Mouse (Mus musculus) midbrain, embryonic 15.5 days (tissue): ENCODE measurements around the gene Lrig3. TPM values are rescaled to one million over a fixed set of nuclear protein-coding genes. Genes with fewer than 3 reads are reported as not detected.

Source experiments
- ATAC-seq: fragments of 200-750 bp; cut with Nextera tagmentation; replicated peaks from 2 replicates; pipeline ENCODE4 v1.8.0; 2017; ENCODE audit warnings: moderate TSS enrichment
- H3K27ac ChIP-seq: fragments of 300-500 bp; sonication (generic); 2 replicates; pipeline ENCODE4 v1.5.1; 2015; ENCODE audit warnings: mild to moderate bottlenecking, inconsistent platforms
- H3K27me3 ChIP-seq: fragments of 300-500 bp; sonication (generic); replicated peaks from 2 replicates; pipeline ENCODE4 v1.6.1; 2015; ENCODE audit warnings: inconsistent platforms
- H3K36me3 ChIP-seq: fragments of 300-500 bp; sonication (generic); replicated peaks from 2 replicates; pipeline ENCODE4 v1.6.1; 2015; ENCODE audit warnings: inconsistent platforms
- H3K4me1 ChIP-seq: fragments of 300-500 bp; sonication (generic); 2 replicates; pipeline ENCODE4 v1.6.1; 2015; ENCODE audit warnings: inconsistent platforms
- H3K4me2 ChIP-seq: fragments of 300-500 bp; sonication (generic); 2 replicates; pipeline ENCODE4 v1.6.1; 2015; ENCODE audit warnings: inconsistent platforms, mild to moderate bottlenecking, moderate library complexity
- H3K4me3 ChIP-seq: fragments of 300-500 bp; sonication (generic); 2 replicates; pipeline ENCODE4 v1.5.1; 2015; ENCODE audit warnings: mild to moderate bottlenecking, inconsistent platforms
- H3K9ac ChIP-seq: fragments of 300-500 bp; sonication (generic); 2 replicates; pipeline ENCODE4 v1.6.1; 2015; ENCODE audit warnings: mild to moderate bottlenecking, inconsistent platforms
- H3K9me3 ChIP-seq: fragments of 300-500 bp; sonication (generic); 2 replicates; pipeline ENCODE4 v1.6.1; 2016; ENCODE audit warnings: inconsistent platforms
- WGBS: fragments of 180-500 bp; shearing (Covaris S2); methylation state at CpG from one replicate; pipeline ENCODE4 v1.1.7; 2015; ENCODE audit warnings: mixed read lengths; 5-methylcytosine and 5-hydroxymethylcytosine counted together
- polyA plus RNA-seq: library from polyadenylated mRNA; unstranded; fragments of >200 nt; fragmentation: Nextera tagmentation; extraction: Ambion mirVana; gene quantifications from 2 replicates; pipeline ENCODE4 v1.2.1, GENCODE M21; 2015

The Lrig3 gene
- polyA plus RNA-seq, 1 experiment from 2014 or later = 4.1 TPM

- no peaks in the 10 kb centered on the region for H3K27me3 ChIP-seq
- H3K9ac ChIP-seq = no peak overlapping the region
- no peak for ATAC-seq
- no peak overlapping the region for H3K27ac ChIP-seq
- H3K4me1 ChIP-seq = peaks cover 11% of the 10 kb centered on the region
- H3K4me2 ChIP-seq = no peak overlapping the region
- no peaks in the 10 kb centered on the region for H3K36me3 ChIP-seq
- no peaks in the 10 kb centered on the region for H3K9me3 ChIP-seq
- 22% methylated on average over 5 of the region's 5 CpGs for WGBS
- H3K4me3 ChIP-seq = no peak overlapping the region
Measured at GRCm38 (mm10) chr10:125943098-125943497, 22.9 kb upstream of the Lrig3 start.

GRCm38 (mm10) chr10:125944762-125945504 lies 21.0 kb upstream of the Lrig3 start:
- Histone ChIP-seq H3K27me3 (no peaks in the 10 kb centered on the region), H3K27ac (no peak overlapping the region), H3K4me3 (no peak overlapping the region), H3K4me2 (no peak overlapping the region), H3K36me3 (no peaks in the 10 kb centered on the region), H3K9me3 (no peaks in the 10 kb centered on the region), H3K9ac (no peak overlapping the region), H3K4me1 (peaks cover 18% of the 10 kb centered on the region)
- WGBS = 40% methylated on average over 11 of the region's 11 CpGs
- ATAC-seq = no peak

GRCm38 (mm10) chr10:125948842-125949474 lies 17.0 kb upstream of the Lrig3 start:
- no peak for ATAC-seq
- no peak overlapping the region for H3K4me3 ChIP-seq
- H3K36me3 ChIP-seq = no peaks in the 10 kb centered on the region
- H3K27me3 ChIP-seq = no peaks in the 10 kb centered on the region
- no peak overlapping the region for H3K9ac ChIP-seq
- peaks cover 7% of the 10 kb centered on the region for H3K4me1 ChIP-seq
- H3K4me2 ChIP-seq = 0 out of 2 replicates have a peak overlapping the region, but pooled peaks have one; percentile 5
- WGBS = 41% methylated on average over 15 of the region's 15 CpGs
- H3K9me3 ChIP-seq = no peaks in the 10 kb centered on the region
- H3K27ac ChIP-seq = no peak overlapping the region

GRCm38 (mm10) chr10:125951633-125952032 lies 14.3 kb upstream of the Lrig3 start:
- H3K4me1 ChIP-seq = peaks cover 7% of the 10 kb centered on the region
- H3K27me3 ChIP-seq = no peaks in the 10 kb centered on the region
- no peaks in the 10 kb centered on the region for H3K36me3 ChIP-seq
- H3K9ac ChIP-seq = no peak overlapping the region
- WGBS = 75% methylated on average over 5 of the region's 5 CpGs
- H3K27ac ChIP-seq = no peak overlapping the region
- no peaks in the 10 kb centered on the region for H3K9me3 ChIP-seq
- no peak overlapping the region for H3K4me2 ChIP-seq
- no peak overlapping the region for H3K4me3 ChIP-seq
- no peak for ATAC-seq

GRCm38 (mm10) chr10:125954343-125954742 lies 11.6 kb upstream of the Lrig3 start:
- Histone ChIP-seq H3K36me3 (no peaks in the 10 kb centered on the region), H3K9ac (no peak overlapping the region), H3K9me3 (no peaks in the 10 kb centered on the region), H3K4me2 (no peak overlapping the region), H3K4me3 (no peak overlapping the region), H3K27ac (no peak overlapping the region), H3K27me3 (no peaks in the 10 kb centered on the region), H3K4me1 (no peaks in the 10 kb centered on the region)
- no peak for ATAC-seq
- 93% methylated on average over 7 of the region's 7 CpGs for WGBS

GRCm38 (mm10) chr10:125954747-125955530 lies 11.0 kb upstream of the Lrig3 start:
- WGBS = 86% methylated on average over 12 of the region's 12 CpGs
- H3K27me3 ChIP-seq = no peaks in the 10 kb centered on the region
- no peaks in the 10 kb centered on the region for H3K36me3 ChIP-seq
- no peak overlapping the region for H3K4me2 ChIP-seq
- no peaks in the 10 kb centered on the region for H3K9me3 ChIP-seq
- H3K4me3 ChIP-seq = no peak overlapping the region
- H3K27ac ChIP-seq = no peak overlapping the region
- H3K9ac ChIP-seq = no peak overlapping the region
- H3K4me1 ChIP-seq = no peaks in the 10 kb centered on the region
- no peak for ATAC-seq

GRCm38 (mm10) chr10:125961411-125962107 lies 4.4 kb upstream of the Lrig3 start:
- ATAC-seq = no peak
- Histone ChIP-seq H3K27me3 (no peaks in the 10 kb centered on the region), H3K9me3 (no peaks in the 10 kb centered on the region), H3K4me3 (no peak overlapping the region), H3K27ac (no peak overlapping the region), H3K36me3 (no peaks in the 10 kb centered on the region), H3K9ac (no peak overlapping the region), H3K4me1 (peaks cover 6% of the 10 kb centered on the region), H3K4me2 (no peak overlapping the region)
- 71% methylated on average over 9 of the region's 9 CpGs for WGBS

GRCm38 (mm10) chr10:125964709-125965108 lies 1.3 kb upstream of the Lrig3 start:
- Histone ChIP-seq H3K4me1 (peaks cover 29% of the 10 kb centered on the region), H3K36me3 (no peaks in the 10 kb centered on the region), H3K9me3 (no peaks in the 10 kb centered on the region), H3K4me2 (no peak overlapping the region), H3K4me3 (no peak overlapping the region), H3K27ac (no peak overlapping the region), H3K27me3 (no peaks in the 10 kb centered on the region), H3K9ac (no peak overlapping the region)
- WGBS = 84% methylated on average over 3 of the region's 3 CpGs
- ATAC-seq = no peak

- Histone ChIP-seq H3K9ac (peak overlapping the region; percentile 44), H3K9me3 (no peaks in the 10 kb centered on the region), H3K4me1 (peaks cover 32% of the 10 kb centered on the region), H3K27me3 (no peaks in the 10 kb centered on the region), H3K4me2 (peak overlapping the region; percentile 100), H3K27ac (peak overlapping the region; percentile 62), H3K36me3 (no peaks in the 10 kb centered on the region), H3K4me3 (peak overlapping the region; percentile 88)
- ATAC-seq = peak; percentile 76
- WGBS = under 1% methylated on average over 55 of the region's 59 CpGs
Measured at GRCm38 (mm10) chr10:125966481-125967251, 698 bp downstream of the Lrig3 start.

- H3K36me3 ChIP-seq = no peaks in the 10 kb centered on the region
- H3K4me2 ChIP-seq = peak overlapping the region; percentile 100
- ATAC-seq = no peak
- H3K27me3 ChIP-seq = no peaks in the 10 kb centered on the region
- H3K4me3 ChIP-seq = peak overlapping the region; percentile 88
- no peak overlapping the region for H3K9ac ChIP-seq
- H3K9me3 ChIP-seq = no peaks in the 10 kb centered on the region
- WGBS = 4% methylated on average over 14 of the region's 14 CpGs
- peaks cover 32% of the 10 kb centered on the region for H3K4me1 ChIP-seq
- H3K27ac ChIP-seq = 0 out of 2 replicates have a peak overlapping the region, but pooled peaks have one; percentile 62
Measured at GRCm38 (mm10) chr10:125967436-125968160, 1.6 kb downstream of the Lrig3 start.
